Mouse (Mus musculus) mesoderm, embryonic 11.5 days (tissue): Measurements from ENCODE around the gene Spata18.

Source experiments
- DNase-seq: peaks from one replicate; pipeline ENCODE4 v3.0.0-alpha.2; 2012; ENCODE audit warnings: low read depth, low spot score

Gene Spata18

DNA sequence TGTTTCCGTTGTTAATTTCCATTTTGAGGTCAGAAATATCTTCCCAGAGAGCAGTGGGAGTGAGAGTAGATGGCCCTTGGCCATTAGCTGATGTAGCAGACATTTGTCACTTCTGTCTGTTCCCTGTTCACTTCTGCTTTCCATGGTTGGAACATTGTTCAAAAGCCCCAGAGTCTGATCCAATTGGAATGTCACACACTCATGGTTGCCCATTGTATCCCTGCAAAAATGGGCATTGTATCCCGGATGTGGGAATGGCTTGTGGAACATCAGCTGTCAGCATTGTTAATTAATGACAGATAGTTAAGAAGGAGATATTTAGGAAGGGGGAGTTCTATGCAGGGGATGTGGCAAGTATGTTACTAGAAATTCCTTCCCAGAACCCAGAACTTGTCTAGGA, 65.8 kb downstream of the Spata18 start:
- DNase-seq, result no peak

DNA sequence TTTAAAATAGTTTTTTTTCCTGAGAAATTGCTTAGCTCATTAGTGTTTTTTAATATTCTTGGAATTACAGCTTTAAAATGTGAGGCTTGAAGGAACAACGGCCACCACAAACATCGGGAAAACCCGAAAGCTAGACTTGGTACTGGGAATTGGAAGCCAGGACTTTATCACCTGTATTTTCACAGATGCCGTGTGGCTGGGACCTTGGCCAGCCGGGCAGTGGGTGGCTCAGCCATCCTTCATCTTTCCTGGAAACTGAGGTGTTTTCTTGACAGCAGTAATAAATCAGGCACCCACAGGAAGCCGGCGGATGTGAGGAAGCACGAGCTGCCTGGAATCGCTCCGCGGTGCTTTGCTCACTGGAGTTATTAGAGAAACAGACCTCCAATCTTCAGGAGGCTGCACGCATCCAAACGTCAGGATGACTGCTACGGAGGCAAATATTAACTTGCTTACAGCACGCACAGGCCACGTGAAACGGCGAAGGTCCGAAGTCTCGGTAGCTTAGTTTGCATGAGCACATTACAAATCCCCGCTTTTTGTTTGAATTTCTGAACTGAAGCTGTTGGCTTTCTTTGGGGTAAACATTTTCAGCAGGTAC, 70.6 kb downstream of the Spata18 start:
- no peak for DNase-seq

DNA sequence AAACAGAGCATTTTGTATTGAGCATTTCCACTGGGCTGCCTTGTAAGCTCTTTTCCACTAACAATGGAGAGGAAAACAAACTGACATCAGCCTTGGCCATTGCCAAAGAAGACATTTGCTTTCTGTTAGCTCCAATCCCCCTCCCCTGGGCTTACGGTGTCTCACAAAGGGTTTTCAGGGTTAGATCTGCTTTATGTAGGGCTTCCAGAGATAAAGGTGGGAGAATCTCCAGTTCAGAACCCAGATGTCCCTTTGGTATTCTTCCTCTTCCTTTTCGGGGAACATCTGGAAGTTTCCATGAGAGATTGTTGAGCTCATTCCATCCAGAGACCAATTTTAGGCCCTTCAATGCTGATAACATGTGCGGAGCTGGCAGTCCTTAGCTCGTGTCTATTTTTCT, 74.8 kb downstream of the Spata18 start:
- DNase-seq, result no peak

DNA sequence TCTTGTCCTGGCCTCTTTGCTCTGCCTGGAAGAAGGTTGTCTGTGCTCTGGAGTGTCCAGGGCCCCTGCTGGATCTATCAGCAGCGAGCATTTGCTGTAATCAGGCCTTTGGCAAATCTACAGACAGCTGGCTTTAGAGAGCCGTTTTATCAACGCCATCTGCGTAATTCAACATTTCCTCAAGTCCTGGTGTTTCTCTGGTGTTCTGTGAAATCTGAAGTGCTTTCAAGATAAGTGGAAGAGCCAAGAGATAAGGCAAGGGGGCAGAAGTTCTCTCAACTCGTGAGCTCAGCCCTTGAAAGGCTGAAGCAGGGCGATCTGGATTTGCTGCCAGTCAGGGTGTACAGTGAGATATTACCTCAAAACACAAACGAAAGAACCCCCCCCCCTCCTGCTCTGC, 77.5 kb downstream of the Spata18 start:
- no peak for DNase-seq
